Mouse (Mus musculus) MEL (cell line): ENCODE measurements around the gene Fbxw27. TPM values are rescaled to one million over a fixed set of nuclear protein-coding genes. Genes with fewer than 3 reads are reported as not detected.
"Not testable (repeated sequence)": the region's sequence is repeated elsewhere in the genome, so short reads cannot be mapped to it uniquely, and the experiment has no call there.

Experiments used
- DNase-seq: peaks from one replicate; pipeline ENCODE4 v3.0.0; 2011; ENCODE audit warnings: low read depth, low spot score
- H3K27ac ChIP-seq: 2 replicates; pipeline ENCODE4 v1.5.1; 2012; ENCODE audit warnings: low read depth, mild to moderate bottlenecking, control low read depth, low read length, moderate library complexity; ENCODE audit not compliant: control insufficient read depth
- H3K27me3 ChIP-seq, 2 experiments: fragments of 150-350 bp in 1 of 2; sonication (generic) in 1 of 2; 2 replicates each; pipeline ENCODE4 v1.6.1; 2012; ENCODE audit warnings: low read length in 2 of 2, mild to moderate bottlenecking in 2 of 2, improper control_type of control experiment in 1 of 2, moderate library complexity in 1 of 2; ENCODE audit not compliant: insufficient read depth in 2 of 2, control insufficient read depth in 1 of 2
- H3K36me3 ChIP-seq, 2 experiments: 2 replicates each; pipeline ENCODE4 v1.6.1; 2012 to 2014; ENCODE audit warnings: low read length in 2 of 2, improper control_type of control experiment in 1 of 2, inconsistent platforms in 1 of 2, mild to moderate bottlenecking in 1 of 2; ENCODE audit not compliant: insufficient read depth in 2 of 2, control insufficient read depth in 1 of 2
- H3K4me1 ChIP-seq, 2 experiments: fragments of 150-350 bp in 1 of 2; sonication (generic) in 1 of 2; 2 replicates each; pipeline ENCODE4 v1.6.1; 2012; ENCODE audit warnings: low read length in 2 of 2, improper control_type of control experiment in 1 of 2, mild to moderate bottlenecking in 1 of 2; ENCODE audit not compliant: insufficient read depth in 2 of 2, control insufficient read depth in 1 of 2
- H3K4me3 ChIP-seq, 2 experiments: fragments of 150-350 bp in 1 of 2; sonication (generic) in 1 of 2; 2 replicates each; pipeline ENCODE4 v1.5.1; 2012; ENCODE audit warnings: low read depth in 2 of 2, low read length in 2 of 2, mild to moderate bottlenecking in 2 of 2, moderate library complexity in 2 of 2, control low read depth in 1 of 2, improper control_type of control experiment in 1 of 2; ENCODE audit not compliant: control insufficient read depth in 1 of 2, insufficient read depth in 1 of 2
- H3K79me2 ChIP-seq: 2 replicates; pipeline ENCODE4 v1.6.1; 2012; ENCODE audit warnings: mild to moderate bottlenecking, low read length, moderate library complexity; ENCODE audit not compliant: control insufficient read depth, poor library complexity, insufficient read depth
- H3K9ac ChIP-seq: 2 replicates; pipeline ENCODE4 v1.6.1; 2012; ENCODE audit warnings: low read depth, mild to moderate bottlenecking, control low read depth, low read length, moderate library complexity; ENCODE audit not compliant: control insufficient read depth, poor library complexity, severe bottlenecking
- H3K9me3 ChIP-seq: fragments of 150-350 bp; sonication (generic); replicated peaks from 2 replicates; pipeline ENCODE4 v1.6.1; 2012; ENCODE audit warnings: mild to moderate bottlenecking, low read length, improper control_type of control experiment, moderate library complexity; ENCODE audit not compliant: insufficient read depth
- BHLHE40 ChIP-seq: IDR thresholded peaks from 2 replicates; pipeline ENCODE4 v1.6.1; 2012; ENCODE audit warnings: low read depth, mild to moderate bottlenecking, inconsistent platforms, low read length, improper control_type of control experiment, borderline replicate concordance
- GABPA ChIP-seq: IDR thresholded peaks from 2 replicates; pipeline ENCODE4 v1.6.1; 2012; ENCODE audit warnings: low read depth, mild to moderate bottlenecking, inconsistent platforms, low read length, improper control_type of control experiment, moderate library complexity
- HCFC1 ChIP-seq: IDR thresholded peaks from 2 replicates; pipeline ENCODE4 v1.6.1; 2012; ENCODE audit warnings: low read depth, mild to moderate bottlenecking, inconsistent platforms, low read length, improper control_type of control experiment, moderate library complexity
- MYB ChIP-seq: IDR thresholded peaks from 2 replicates; pipeline ENCODE4 v1.6.1; 2011; ENCODE audit warnings: mild to moderate bottlenecking, low read depth, low read length, improper control_type of control experiment
- NELFE ChIP-seq: IDR thresholded peaks from 2 replicates; pipeline ENCODE4 v1.6.1; 2011; ENCODE audit warnings: low read depth, low read length, improper control_type of control experiment
- UBTF ChIP-seq: IDR thresholded peaks from 2 replicates; pipeline ENCODE4 v1.6.1; 2012; ENCODE audit warnings: low read depth, mild to moderate bottlenecking, inconsistent platforms, low read length, improper control_type of control experiment, moderate library complexity, borderline replicate concordance; ENCODE audit not compliant: insufficient read depth
- polyA plus RNA-seq, 2 experiments: library from polyadenylated mRNA; stranded (reverse) in 1 of 2; unstranded in 1 of 2; fragments of >175 nt in 1 of 2; fragments of >200 nt in 1 of 2; gene quantifications; 2 replicates each; pipeline versions ENCODE4 v1.2.1 to v1.2.4; 2012; ENCODE audit warnings: low replicate concordance in 2 of 2, low read depth in 1 of 2; ENCODE audit not compliant: insufficient read length in 2 of 2, insufficient read depth in 1 of 2, missing spikeins in 1 of 2
- total RNA-seq: library from RNA; depleted of rRNA; stranded (reverse); fragments of 300-350 nt; gene quantifications from 2 replicates; pipeline ENCODE4 v1.2.3, GENCODE M21; 2012; rRNA removed

The Fbxw27 gene
- total and polyA plus RNA-seq, 3 experiments = not detected

GRCm38 (mm10) chr9:109795221-109795620 is 4.8 kb upstream of the Fbxw27 start:
- Histone ChIP-seq H3K9ac (no peak overlapping the region), H3K79me2 (no peaks in the 10 kb centered on the region), H3K27ac (no peak overlapping the region), H3K9me3 (no peaks in the 10 kb centered on the region), H3K4me1 (no peaks in the 10 kb centered on the region), H3K27me3 (no peaks in the 10 kb centered on the region), H3K36me3 (no peaks in the 10 kb centered on the region), H3K4me3 (no peak overlapping the region)
- DNase-seq = no peak
- no peak for TF ChIP-seq BHLHE40
- no peak for TF ChIP-seq GABPA
- no peak for TF ChIP-seq UBTF
- no peak for TF ChIP-seq MYB
- TF ChIP-seq HCFC1 = no peak
- no peak for TF ChIP-seq NELFE

GRCm38 (mm10) chr9:109766841-109767240 is 23.6 kb downstream of the Fbxw27 start:
- DNase-seq, H3K27me3 ChIP-seq, H3K9me3 ChIP-seq, H3K27ac ChIP-seq, H3K9ac ChIP-seq, H3K36me3 ChIP-seq, H3K4me3 ChIP-seq, H3K79me2 ChIP-seq, H3K4me1 ChIP-seq: not testable (repeated sequence)

- H3K9ac ChIP-seq, H3K4me3 ChIP-seq, H3K9me3 ChIP-seq, H3K27ac ChIP-seq, H3K4me1 ChIP-seq, H3K36me3 ChIP-seq, DNase-seq, H3K27me3 ChIP-seq, H3K79me2 ChIP-seq: not testable (repeated sequence)
These were observed 44.5 kb downstream of the Fbxw27 start, which contains the start of gene Fbxw26 for GRCm38 (mm10) chr9:109745989-109746388. Gene Fbxw26 (minus strand): TSS chr9:109746089.

Other genes with a start within 250 kb of the Fbxw27 start
- not detected in 2 replicates for gene Fbxw15, start 222.4 kb downstream of the Fbxw27 start, total RNA-seq
- gene Fbxw15, start 222.4 kb downstream of the Fbxw27 start, polyA plus RNA-seq = not detected
- not detected in 2 replicates for gene Fbxw24, start 164.6 kb downstream of the Fbxw27 start, total RNA-seq
- gene Fbxw24, start 164.6 kb downstream of the Fbxw27 start, polyA plus RNA-seq = not detected
- not detected in 2 replicates for gene Fbxw25, start 126.0 kb downstream of the Fbxw27 start, total RNA-seq
- gene Fbxw25, start 126.0 kb downstream of the Fbxw27 start, polyA plus RNA-seq = not detected
- not detected in 2 replicates for gene Fbxw18, start 88.0 kb downstream of the Fbxw27 start, total RNA-seq
- gene Fbxw18, start 88.0 kb downstream of the Fbxw27 start, polyA plus RNA-seq = not detected
- gene Fbxw26, start 44.6 kb downstream of the Fbxw27 start, total RNA-seq = not detected in 2 replicates
- gene Fbxw26, start 44.6 kb downstream of the Fbxw27 start, polyA plus RNA-seq = not detected
- not detected in 2 replicates for gene Spink8, start 21.6 kb upstream of the Fbxw27 start, total RNA-seq
- gene Spink8, start 21.6 kb upstream of the Fbxw27 start, polyA plus RNA-seq = not detected
- gene Nme6, start 42.1 kb upstream of the Fbxw27 start, total RNA-seq = 75.9 and 98.2 TPM in 2 replicates
- 10 to 100 TPM in 1 of 2 experiments, not detected in 1; 84.1 TPM for gene Nme6, start 42.1 kb upstream of the Fbxw27 start, polyA plus RNA-seq
- not detected in 2 replicates for gene Camp, start 58.9 kb upstream of the Fbxw27 start, total RNA-seq
- gene Camp, start 58.9 kb upstream of the Fbxw27 start, polyA plus RNA-seq = under 1 TPM in 1 of 2 experiments, not detected in 1; 0.13 TPM
- gene Cdc25a, start 84.9 kb upstream of the Fbxw27 start, total RNA-seq = 50.6 and 67.4 TPM in 2 replicates
- gene Cdc25a, start 84.9 kb upstream of the Fbxw27 start, polyA plus RNA-seq = 10 to 100 TPM; 67.2 to 79.4 TPM
- gene Map4, start 140.8 kb upstream of the Fbxw27 start, total RNA-seq = 14.5 and 20.7 TPM in 2 replicates
- gene Map4, start 140.8 kb upstream of the Fbxw27 start, polyA plus RNA-seq = 10 to 100 TPM in 1 of 2 experiments, not detected in 1; 47.8 TPM